Mouse (Mus musculus) ES-E14 (cell line): ENCODE measurements around the gene Zfp324. TPM values are rescaled to one million over a fixed set of nuclear protein-coding genes. Genes with fewer than 3 reads are reported as not detected.

Experiments
- DNase-seq: peaks from one replicate; pipeline ENCODE4 v3.0.0-alpha.2; 2013; ENCODE audit warnings: low read depth, low spot score
- H3K27ac ChIP-seq: 2 replicates; pipeline ENCODE4 v1.5.1; 2012; ENCODE audit warnings: low read depth, mild to moderate bottlenecking, low read length, moderate library complexity, mixed read lengths; ENCODE audit not compliant: poor library complexity, insufficient read depth, severe bottlenecking
- H3K36me3 ChIP-seq: 2 replicates; pipeline ENCODE4 v1.6.1; 2012; ENCODE audit warnings: mild to moderate bottlenecking, low read length, moderate library complexity, mixed read lengths; ENCODE audit not compliant: control insufficient read depth, poor library complexity, insufficient read depth, severe bottlenecking
- H3K4me1 ChIP-seq, 2 experiments: fragments of 150-350 bp in 1 of 2; sonication (generic) in 1 of 2; 2 replicates each; pipeline ENCODE4 v1.6.1; 2012; ENCODE audit warnings: low read length in 2 of 2, mild to moderate bottlenecking in 1 of 2, mixed read lengths in 1 of 2; ENCODE audit not compliant: control insufficient read depth in 2 of 2, insufficient read depth in 2 of 2, poor library complexity in 1 of 2
- H3K4me3 ChIP-seq, 2 experiments: fragments of 150-350 bp in 1 of 2; sonication (generic) in 1 of 2; 2 replicates each; pipeline ENCODE4 v1.5.1; 2012; ENCODE audit warnings: low read length in 2 of 2, low read depth in 1 of 2, mild to moderate bottlenecking in 1 of 2, mixed read lengths in 1 of 2; ENCODE audit not compliant: insufficient read depth in 1 of 2, poor library complexity in 1 of 2, severe bottlenecking in 1 of 2
- H3K9ac ChIP-seq: 2 replicates; pipeline ENCODE4 v1.6.1; 2012; ENCODE audit warnings: low read depth, mild to moderate bottlenecking, low read length, mixed read lengths; ENCODE audit not compliant: poor library complexity, insufficient read depth, severe bottlenecking
- H3K9me3 ChIP-seq: fragments of 150-350 bp; sonication (generic); 2 replicates; pipeline ENCODE4 v1.6.1; 2012; ENCODE audit warnings: low read depth, mild to moderate bottlenecking, low read length; ENCODE audit not compliant: control insufficient read depth, insufficient read depth
- CHD2 ChIP-seq: IDR thresholded peaks from 2 replicates; pipeline ENCODE4 v1.6.1; 2014; ENCODE audit warnings: mild to moderate bottlenecking, low read depth, low read length, inconsistent platforms
- HCFC1 ChIP-seq: IDR thresholded peaks from 2 replicates; pipeline ENCODE4 v1.6.1; 2012; ENCODE audit warnings: low read length, inconsistent platforms, borderline replicate concordance; ENCODE audit not compliant: insufficient read depth
- MAFK ChIP-seq: IDR thresholded peaks from 2 replicates; pipeline ENCODE4 v1.6.1; 2014; ENCODE audit warnings: mild to moderate bottlenecking, low read depth, low read length, inconsistent platforms; ENCODE audit not compliant: insufficient read depth
- ZC3H11A ChIP-seq: IDR thresholded peaks from 2 replicates; pipeline ENCODE4 v1.6.1; 2012; ENCODE audit warnings: low read depth, mild to moderate bottlenecking, inconsistent platforms, low read length, borderline replicate concordance
- ZNF384 ChIP-seq: IDR thresholded peaks from 2 replicates; pipeline ENCODE4 v1.6.1; 2012; ENCODE audit warnings: low read depth, low read length, inconsistent platforms
- in situ Hi-C, 2 experiments: fragments of 600-800 bp; cut with MboI; formaldehyde crosslinking; loops; one replicate each; pipeline ENCODE4 v1.15.1; 2025; ENCODE audit warnings: low sequenced_read_pairs in 2 of 2, inconsistent platforms in 1 of 2; ENCODE audit not compliant: unreplicated experiment in 2 of 2
- total RNA-seq: library from RNA; depleted of rRNA; stranded (reverse); fragments of 300-350 nt; gene quantifications from 2 replicates; pipeline ENCODE4 v1.2.3, GENCODE M21; 2012

The Zfp324 gene
- total RNA-seq, 1 experiment, result 5.6 TPM

- Histone ChIP-seq H3K4me1 (peaks cover 0 to 2% of the 10 kb centered on the region in 2 experiments; a peak in 1 of 4 replicates), H3K36me3 (no peaks in the 10 kb centered on the region), H3K9me3 (no peaks in the 10 kb centered on the region), H3K27ac (no peak overlapping the region), H3K9ac (no peak overlapping the region), H3K4me3 (no peak overlapping the region)
- DNase-seq, result no peak
- in situ Hi-C loops, result no loop called here
- TF ChIP-seq ZNF384 (no peak), ZC3H11A (no peak), CHD2 (no peak), MAFK (no peak), HCFC1 (no peak)
These were observed 27.5 kb downstream of the Zfp324 start for GRCm38 (mm10) chr7:12993148-12993547.

GRCm38 (mm10) chr7:12995862-12996261, 30.2 kb downstream of the Zfp324 start:
- Histone ChIP-seq H3K4me1 (no peaks in the 10 kb centered on the region), H3K36me3 (no peaks in the 10 kb centered on the region), H3K9ac (no peak overlapping the region), H3K9me3 (no peaks in the 10 kb centered on the region), H3K27ac (no peak overlapping the region), H3K4me3 (no peak overlapping the region)
- no peak for DNase-seq
- in situ Hi-C loops, result no loop called here
- TF ChIP-seq CHD2, result no peak
- no peak for TF ChIP-seq ZC3H11A
- no peak for TF ChIP-seq ZNF384
- TF ChIP-seq MAFK, result no peak
- no peak for TF ChIP-seq HCFC1

GRCm38 (mm10) chr7:12997230-12997629, 31.6 kb downstream of the Zfp324 start:
- no peak overlapping the region for H3K27ac ChIP-seq
- no peaks in the 10 kb centered on the region for H3K9me3 ChIP-seq
- TF ChIP-seq CHD2, result no peak
- no peak for TF ChIP-seq ZNF384
- TF ChIP-seq HCFC1, result no peak
- no peak for TF ChIP-seq MAFK
- TF ChIP-seq ZC3H11A, result no peak
- H3K9ac ChIP-seq, result no peak overlapping the region
- in situ Hi-C loops, result no loop called here
- no peaks in the 10 kb centered on the region for H3K36me3 ChIP-seq
- no peak overlapping the region for H3K4me3 ChIP-seq
- no peaks in the 10 kb centered on the region for H3K4me1 ChIP-seq
- no peak for DNase-seq

- in situ Hi-C loops, result no loop called here
- H3K27ac ChIP-seq, result no peak within 1 kb of the TSS
- DNase-seq, result no peak
These were observed 32.4 kb downstream of the Zfp324 start, which contains the start of gene Slc27a5 for GRCm38 (mm10) chr7:12998053-12998452. Gene Slc27a5 (minus strand): TSS chr7:12998192.

DNA sequence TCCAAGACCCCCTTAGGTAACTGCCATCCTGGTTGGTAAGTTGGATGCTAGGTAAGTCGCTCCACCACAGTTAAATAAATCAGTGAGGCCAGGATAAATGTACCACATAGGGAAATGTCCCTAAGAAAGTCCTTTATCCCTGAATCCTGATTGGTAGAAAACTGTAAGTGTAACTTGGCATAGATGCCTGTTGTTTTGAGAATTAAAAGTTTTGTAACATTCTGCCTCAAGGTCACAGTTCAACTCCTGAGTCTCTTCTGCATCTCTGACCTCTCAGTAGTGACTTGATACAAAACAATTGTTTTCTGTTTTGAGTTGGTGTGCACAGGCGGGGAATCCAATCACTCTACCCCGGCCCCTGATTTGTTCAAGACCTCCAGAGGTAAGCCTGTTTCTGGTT, 33.2 kb downstream of the Zfp324 start, which contains the start of gene Trim28:
Gene Trim28, plus strand, starts transcription at position 264 of the 400 bp plus-strand sequence.
- no peaks in the 10 kb centered on the region for H3K36me3 ChIP-seq
- TF ChIP-seq MAFK, result no peak
- TF ChIP-seq HCFC1, result no peak
- no peak for TF ChIP-seq CHD2
- TF ChIP-seq ZNF384, result no peak
- no peak for TF ChIP-seq ZC3H11A
- DNase-seq, result no peak
- H3K9me3 ChIP-seq, result no peaks in the 10 kb centered on the region
- in situ Hi-C loops, result no loop called here
- H3K9ac ChIP-seq, result no peak within 1 kb of the TSS
- H3K4me1 ChIP-seq, result no peaks in the 10 kb centered on the region
- no peak within 1 kb of the TSS for H3K27ac ChIP-seq
- H3K4me3 ChIP-seq, result no peak within 1 kb of the TSS

More at GRCm38 (mm10) chr7:12998053-12998452, 32.4 kb downstream of the Zfp324 start, which contains the start of gene Slc27a5:
- Histone ChIP-seq H3K4me3 (no peak within 1 kb of the TSS), H3K36me3 (no peaks in the 10 kb centered on the region), H3K9me3 (no peaks in the 10 kb centered on the region), H3K4me1 (no peaks in the 10 kb centered on the region), H3K9ac (no peak within 1 kb of the TSS)
- no peak for TF ChIP-seq HCFC1
- no peak for TF ChIP-seq ZNF384
- TF ChIP-seq MAFK, result no peak
- TF ChIP-seq ZC3H11A, result no peak
- no peak for TF ChIP-seq CHD2
